Mouse (Mus musculus) embryonic facial prominence, embryonic 15.5 days (tissue): ENCODE results near the gene Saxo1. TPM values are rescaled to one million over a fixed set of nuclear protein-coding genes. Genes with fewer than 3 reads are reported as not detected.

Experiments
- ATAC-seq: fragments of 200-750 bp; cut with Nextera tagmentation; 2 replicates; pipeline ENCODE4 v1.8.0; 2017; ENCODE audit warnings: low read depth, moderate TSS enrichment; ENCODE audit not compliant: insufficient number of reproducible peaks, low FRiP score, low TSS enrichment
- H3K27ac ChIP-seq: fragments of 300-500 bp; sonication (generic); replicated peaks from 2 replicates; pipeline ENCODE4 v1.5.1; 2015; ENCODE audit warnings: mild to moderate bottlenecking, inconsistent platforms
- H3K27me3 ChIP-seq: fragments of 300-500 bp; sonication (generic); 2 replicates; pipeline ENCODE4 v1.6.1; 2015; ENCODE audit warnings: inconsistent platforms
- H3K36me3 ChIP-seq: fragments of 300-500 bp; sonication (generic); 2 replicates; pipeline ENCODE4 v1.6.1; 2015; ENCODE audit warnings: mild to moderate bottlenecking, inconsistent platforms
- H3K4me1 ChIP-seq: fragments of 300-500 bp; sonication (generic); 2 replicates; pipeline ENCODE4 v1.6.1; 2015; ENCODE audit warnings: inconsistent platforms
- H3K4me2 ChIP-seq: fragments of 300-500 bp; sonication (generic); replicated peaks from 2 replicates; pipeline ENCODE4 v1.6.1; 2015; ENCODE audit warnings: mild to moderate bottlenecking, inconsistent platforms
- H3K4me3 ChIP-seq: fragments of 300-500 bp; sonication (generic); replicated peaks from 2 replicates; pipeline ENCODE4 v1.5.1; 2015; ENCODE audit warnings: mild to moderate bottlenecking, inconsistent platforms
- H3K9ac ChIP-seq: fragments of 300-500 bp; sonication (generic); 2 replicates; pipeline ENCODE4 v1.6.1; 2015; ENCODE audit warnings: inconsistent platforms
- H3K9me3 ChIP-seq: fragments of 300-500 bp; sonication (generic); replicated peaks from 2 replicates; pipeline ENCODE4 v1.6.1; 2016; ENCODE audit warnings: inconsistent platforms
- WGBS: fragments of 180-500 bp; shearing (Covaris S2); methylation state at CpG from one replicate; pipeline ENCODE4 v1.1.7; 2015; 5-methylcytosine and 5-hydroxymethylcytosine counted together
- polyA plus RNA-seq: library from polyadenylated mRNA; unstranded; fragments of >200 nt; fragmentation: Nextera tagmentation; extraction: Ambion mirVana; gene quantifications from 2 replicates; pipeline ENCODE4 v1.2.1, GENCODE M21; 2015

Gene Saxo1
- polyA plus RNA-seq, 1 experiment from 2014 or later = not detected

GRCm38 (mm10) chr4:86557371-86557770 is 757 bp downstream of the Saxo1 start:
- Histone ChIP-seq H3K9me3 (no peaks in the 10 kb centered on the region), H3K4me1 (no peaks in the 10 kb centered on the region), H3K4me2 (no peak overlapping the region), H3K27me3 (no peaks in the 10 kb centered on the region), H3K9ac (no peak overlapping the region), H3K36me3 (no peaks in the 10 kb centered on the region), H3K4me3 (no peak overlapping the region), H3K27ac (no peak overlapping the region)
- ATAC-seq = no peak
- 53% methylated on average over 7 of the region's 7 CpGs for WGBS

GRCm38 (mm10) chr4:86555035-86555707 is 3.0 kb downstream of the Saxo1 start:
- no peaks in the 10 kb centered on the region for H3K36me3 ChIP-seq
- no peak overlapping the region for H3K4me2 ChIP-seq
- H3K27ac ChIP-seq = no peak overlapping the region
- no peaks in the 10 kb centered on the region for H3K9me3 ChIP-seq
- no peak overlapping the region for H3K9ac ChIP-seq
- H3K4me1 ChIP-seq = no peaks in the 10 kb centered on the region
- H3K27me3 ChIP-seq = no peaks in the 10 kb centered on the region
- WGBS = 22% methylated on average over 6 of the region's 6 CpGs
- no peak for ATAC-seq
- no peak overlapping the region for H3K4me3 ChIP-seq

- 76% methylated on average over 9 of the region's 9 CpGs for WGBS
- no peak overlapping the region for H3K27ac ChIP-seq
- no peak for ATAC-seq
- no peaks in the 10 kb centered on the region for H3K36me3 ChIP-seq
- H3K4me1 ChIP-seq = peaks cover 6% of the 10 kb centered on the region; the same call in 1 of the 2 replicates
- no peak overlapping the region for H3K4me3 ChIP-seq
- H3K4me2 ChIP-seq = no peak overlapping the region
- no peaks in the 10 kb centered on the region for H3K9me3 ChIP-seq
- no peaks in the 10 kb centered on the region for H3K27me3 ChIP-seq
- H3K9ac ChIP-seq = no peak overlapping the region
Observed at GRCm38 (mm10) chr4:86548332-86548731, 9.8 kb downstream of the Saxo1 start.

GRCm38 (mm10) chr4:86545615-86546014 is 12.5 kb downstream of the Saxo1 start:
- H3K27ac ChIP-seq = peak overlapping the region; percentile 36; the same call in 1 of the 2 replicates
- no peaks in the 10 kb centered on the region for H3K27me3 ChIP-seq
- no peak overlapping the region for H3K4me3 ChIP-seq
- H3K36me3 ChIP-seq = no peaks in the 10 kb centered on the region
- no peak overlapping the region for H3K9ac ChIP-seq
- peaks cover 6% of the 10 kb centered on the region; the same call in 1 of the 2 replicates for H3K4me1 ChIP-seq
- no peaks in the 10 kb centered on the region for H3K9me3 ChIP-seq
- ATAC-seq = no peak
- no peak overlapping the region for H3K4me2 ChIP-seq
- 36% methylated on average over 5 of the region's 5 CpGs for WGBS

GRCm38 (mm10) chr4:86543999-86544398 is 14.1 kb downstream of the Saxo1 start:
- Histone ChIP-seq H3K4me1 (peaks cover 6% of the 10 kb centered on the region; the same call in 1 of the 2 replicates), H3K4me2 (no peak overlapping the region), H3K9me3 (no peaks in the 10 kb centered on the region), H3K9ac (no peak overlapping the region), H3K27me3 (no peaks in the 10 kb centered on the region), H3K4me3 (no peak overlapping the region), H3K27ac (no peak overlapping the region), H3K36me3 (no peaks in the 10 kb centered on the region)
- WGBS = 78% methylated on average over 3 of the region's 3 CpGs
- no peak for ATAC-seq

- Histone ChIP-seq H3K4me2 (no peak overlapping the region), H3K27ac (no peak overlapping the region), H3K27me3 (no peaks in the 10 kb centered on the region), H3K4me1 (peaks cover 6% of the 10 kb centered on the region; the same call in 1 of the 2 replicates), H3K4me3 (no peak overlapping the region), H3K9ac (no peak overlapping the region), H3K9me3 (no peaks in the 10 kb centered on the region), H3K36me3 (no peaks in the 10 kb centered on the region)
- no peak for ATAC-seq
- WGBS = 77% methylated on average over 1 of the region's 1 CpGs
Observed at GRCm38 (mm10) chr4:86541573-86541972, 16.6 kb downstream of the Saxo1 start.

- ATAC-seq = no peak
- Histone ChIP-seq H3K27ac (no peak overlapping the region), H3K4me3 (no peak overlapping the region), H3K9me3 (no peaks in the 10 kb centered on the region), H3K27me3 (no peaks in the 10 kb centered on the region), H3K9ac (no peak overlapping the region), H3K36me3 (no peaks in the 10 kb centered on the region), H3K4me1 (0 out of 2 replicates have a peak, but pooled peaks cover 3% of the 10 kb centered on the region), H3K4me2 (no peak overlapping the region)
- WGBS = 90% methylated on average over 5 of the region's 5 CpGs
Observed at GRCm38 (mm10) chr4:86538936-86539335, 19.2 kb downstream of the Saxo1 start.

- Histone ChIP-seq H3K27ac (no peak overlapping the region), H3K9me3 (no peaks in the 10 kb centered on the region), H3K36me3 (no peaks in the 10 kb centered on the region), H3K27me3 (no peaks in the 10 kb centered on the region), H3K9ac (no peak overlapping the region), H3K4me1 (no peaks in the 10 kb centered on the region), H3K4me2 (no peak overlapping the region), H3K4me3 (no peak overlapping the region)
- no peak for ATAC-seq
- WGBS = 48% methylated on average over 4 of the region's 4 CpGs
Observed at GRCm38 (mm10) chr4:86537972-86538371, 20.2 kb downstream of the Saxo1 start.

- H3K9me3 ChIP-seq = no peaks in the 10 kb centered on the region
- H3K4me1 ChIP-seq = 0 out of 2 replicates have a peak, but pooled peaks cover 2% of the 10 kb centered on the region
- H3K4me2 ChIP-seq = no peak overlapping the region
- H3K27me3 ChIP-seq = no peaks in the 10 kb centered on the region
- H3K9ac ChIP-seq = no peak overlapping the region
- WGBS = 26% methylated on average over 5 of the region's 5 CpGs
- ATAC-seq = no peak
- no peaks in the 10 kb centered on the region for H3K36me3 ChIP-seq
- no peak overlapping the region for H3K4me3 ChIP-seq
- H3K27ac ChIP-seq = no peak overlapping the region
Observed at GRCm38 (mm10) chr4:86534091-86534481, 24.0 kb downstream of the Saxo1 start.

- H3K27me3 ChIP-seq = no peaks in the 10 kb centered on the region
- no peak overlapping the region for H3K4me3 ChIP-seq
- WGBS = 32% methylated on average over 8 of the region's 8 CpGs
- H3K27ac ChIP-seq = no peak overlapping the region
- no peak for ATAC-seq
- no peaks in the 10 kb centered on the region for H3K9me3 ChIP-seq
- 0 out of 2 replicates have a peak, but pooled peaks cover 3% of the 10 kb centered on the region for H3K4me1 ChIP-seq
- H3K36me3 ChIP-seq = no peaks in the 10 kb centered on the region
- no peak overlapping the region for H3K9ac ChIP-seq
- H3K4me2 ChIP-seq = no peak overlapping the region
Observed at GRCm38 (mm10) chr4:86533406-86534090, 24.6 kb downstream of the Saxo1 start.

GRCm38 (mm10) chr4:86529161-86529560 is 29.0 kb downstream of the Saxo1 start:
- Histone ChIP-seq H3K9ac (no peak overlapping the region), H3K9me3 (no peaks in the 10 kb centered on the region), H3K36me3 (no peaks in the 10 kb centered on the region), H3K4me2 (no peak overlapping the region), H3K27me3 (no peaks in the 10 kb centered on the region), H3K4me1 (peaks cover 26% of the 10 kb centered on the region), H3K4me3 (no peak overlapping the region), H3K27ac (no peak overlapping the region)
- no peak for ATAC-seq
- 59% methylated on average over 6 of the region's 6 CpGs for WGBS
